Mouse (Mus musculus) forebrain, embryonic 16.5 days (tissue): ENCODE results near the gene Ccdc88c. TPM values are rescaled to one million over a fixed set of nuclear protein-coding genes. Genes with fewer than 3 reads are reported as not detected.

Source experiments
- ATAC-seq: fragments of 200-750 bp; cut with Nextera tagmentation; 2 replicates; pipeline ENCODE4 v1.8.0; 2017; ENCODE audit warnings: mild to moderate bottlenecking, moderate library complexity
- H3K27ac ChIP-seq: fragments of 300-500 bp; sonication (generic); 2 replicates; pipeline ENCODE4 v1.5.1; 2014; ENCODE audit warnings: low read length, control low read depth
- H3K27me3 ChIP-seq: fragments of 300-500 bp; sonication (generic); replicated peaks from 2 replicates; pipeline ENCODE4 v1.6.1; 2014; ENCODE audit warnings: low read length; ENCODE audit not compliant: control insufficient read depth, insufficient read depth
- H3K36me3 ChIP-seq: fragments of 300-500 bp; sonication (generic); 2 replicates; pipeline ENCODE4 v1.6.1; 2014; ENCODE audit not compliant: control insufficient read depth, insufficient read depth
- H3K4me1 ChIP-seq: fragments of 300-500 bp; sonication (generic); replicated peaks from 2 replicates; pipeline ENCODE4 v1.6.1; 2014; ENCODE audit warnings: low read length; ENCODE audit not compliant: control insufficient read depth, insufficient read depth
- H3K4me2 ChIP-seq: fragments of 300-500 bp; sonication (generic); 2 replicates; pipeline ENCODE4 v1.6.1; 2014; ENCODE audit warnings: mild to moderate bottlenecking, low read length, control low read depth
- H3K4me3 ChIP-seq: fragments of 300-500 bp; sonication (generic); replicated peaks from 2 replicates; pipeline ENCODE4 v1.5.1; 2014; ENCODE audit warnings: mild to moderate bottlenecking, low read length, control low read depth
- H3K9ac ChIP-seq: fragments of 300-500 bp; sonication (generic); replicated peaks from 2 replicates; pipeline ENCODE4 v1.6.1; 2014; ENCODE audit warnings: low read depth, low read length, control low read depth
- H3K9me3 ChIP-seq: fragments of 300-500 bp; sonication (generic); 2 replicates; pipeline ENCODE4 v1.6.1; 2016; ENCODE audit warnings: low read length; ENCODE audit not compliant: control insufficient read depth
- WGBS: fragments of 180-500 bp; shearing (Covaris S2); extraction: QIAGEN DNeasy Blood & Tissue Kit; methylation state at CpG from one replicate; pipeline ENCODE4 v1.1.7; 2014; 5-methylcytosine and 5-hydroxymethylcytosine counted together
- polyA plus RNA-seq: library from polyadenylated mRNA; unstranded; fragments of >200 nt; fragmentation: Nextera tagmentation; extraction: Ambion mirVana; gene quantifications from 2 replicates; pipeline ENCODE4 v1.2.1, GENCODE M21; 2015

Gene Ccdc88c
- polyA plus RNA-seq, 1 experiment from 2014 or later = 20.7 TPM

DNA sequence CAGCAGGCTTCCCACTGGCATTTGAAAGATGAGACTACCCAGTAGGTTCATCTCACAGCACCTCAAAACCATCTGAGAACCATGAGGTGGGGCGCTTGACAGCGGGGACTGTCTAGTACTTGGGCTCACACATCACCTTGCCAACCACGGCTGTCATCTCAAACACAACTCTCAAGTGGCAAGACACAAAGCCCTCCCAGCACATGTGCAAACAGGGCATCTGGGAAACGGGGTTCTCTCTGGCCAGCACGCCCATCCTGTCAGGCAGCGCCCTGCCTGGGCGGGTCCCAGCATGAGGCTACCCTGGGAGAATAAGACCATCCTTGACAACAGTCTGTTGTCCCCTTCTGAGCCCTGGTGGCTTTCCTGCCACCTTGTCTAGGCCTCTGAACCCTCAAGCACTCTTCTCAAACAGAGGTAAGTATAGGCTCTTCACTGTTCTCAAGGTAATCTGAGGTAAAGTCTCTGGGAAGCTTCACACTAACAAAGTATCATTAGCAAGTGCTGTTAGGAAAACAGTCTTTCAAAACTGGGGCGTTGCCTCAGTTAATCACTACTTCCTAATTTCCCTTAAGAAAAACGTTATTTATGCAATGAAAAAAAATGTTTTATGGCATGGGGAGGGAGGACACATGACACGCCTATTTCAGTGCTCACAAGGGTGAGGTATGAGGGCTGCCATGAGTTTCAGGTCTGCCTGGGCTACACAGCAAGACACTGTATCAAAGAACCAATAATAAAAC lies 43.6 kb downstream of the Ccdc88c start:
- no peak for ATAC-seq
- WGBS = 73% methylated on average over 10 of the region's 10 CpGs
- Histone ChIP-seq H3K4me3 (no peak overlapping the region), H3K9ac (no peak overlapping the region), H3K9me3 (no peaks in the 10 kb centered on the region), H3K27me3 (no peaks in the 10 kb centered on the region), H3K4me2 (no peak overlapping the region), H3K4me1 (peaks cover 74% of the 10 kb centered on the region), H3K27ac (no peak overlapping the region), H3K36me3 (no peaks in the 10 kb centered on the region)

DNA sequence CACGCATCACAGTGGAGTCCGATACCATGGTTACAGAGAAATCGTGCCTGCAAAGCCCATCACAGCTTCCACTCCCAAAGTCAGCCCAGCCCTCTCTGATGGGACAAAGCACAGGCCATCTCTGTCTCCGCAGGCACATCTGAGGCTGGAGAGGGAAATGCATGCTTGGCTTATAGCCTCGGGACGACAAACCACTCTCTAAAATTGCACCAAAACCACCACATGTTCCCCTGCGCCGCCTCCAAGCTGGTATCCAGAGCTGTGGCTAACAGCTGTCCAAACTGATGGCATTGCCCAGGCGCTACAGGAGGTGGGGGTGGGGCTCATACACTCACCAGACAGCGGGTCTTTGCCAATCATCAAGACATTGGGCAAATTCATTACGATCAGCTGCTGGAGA lies 45.3 kb downstream of the Ccdc88c start:
- Histone ChIP-seq H3K9ac (no peak overlapping the region), H3K4me1 (peaks cover 63% of the 10 kb centered on the region)
- ATAC-seq = no peak

DNA sequence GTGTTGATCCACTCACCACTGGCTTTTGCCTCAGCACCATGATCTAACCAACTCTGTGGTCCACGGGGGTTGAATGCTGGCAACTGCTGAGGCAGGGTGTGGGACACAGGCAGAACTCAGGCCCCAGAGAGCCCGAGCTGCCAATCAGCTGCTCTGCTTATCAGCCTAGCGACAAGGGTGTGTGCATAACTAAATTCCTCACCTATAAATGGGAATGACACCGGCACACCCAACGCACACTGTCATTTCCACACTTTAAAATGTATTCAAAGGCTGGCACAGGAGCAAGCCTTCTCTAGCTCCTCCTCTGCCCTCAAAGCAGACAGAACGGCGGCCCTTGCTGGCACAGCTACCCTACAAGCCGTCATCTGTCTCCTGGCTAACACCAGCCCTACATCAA lies 46.6 kb downstream of the Ccdc88c start:
- ATAC-seq = no peak
- no peak overlapping the region for H3K9ac ChIP-seq
- no peak overlapping the region for H3K4me2 ChIP-seq
- H3K36me3 ChIP-seq = no peaks in the 10 kb centered on the region
- H3K27me3 ChIP-seq = no peaks in the 10 kb centered on the region
- no peaks in the 10 kb centered on the region for H3K9me3 ChIP-seq
- no peak overlapping the region for H3K4me3 ChIP-seq
- 55% methylated on average over 8 of the region's 8 CpGs for WGBS
- H3K4me1 ChIP-seq = peaks cover 56% of the 10 kb centered on the region
- H3K27ac ChIP-seq = no peak overlapping the region

More for the DNA sequence above, 45.3 kb downstream of the Ccdc88c start:
- Histone ChIP-seq H3K4me3 (no peak overlapping the region), H3K27ac (no peak overlapping the region), H3K36me3 (no peaks in the 10 kb centered on the region), H3K9me3 (no peaks in the 10 kb centered on the region), H3K4me2 (no peak overlapping the region), H3K27me3 (no peaks in the 10 kb centered on the region)
- WGBS = 68% methylated on average over 11 of the region's 11 CpGs

- Histone ChIP-seq H3K9ac (0 out of 2 replicates have a peak overlapping the region, but pooled peaks have one; percentile 18), H3K27me3 (no peaks in the 10 kb centered on the region), H3K36me3 (no peaks in the 10 kb centered on the region), H3K4me3 (no peak overlapping the region), H3K4me2 (no peak overlapping the region), H3K9me3 (no peaks in the 10 kb centered on the region), H3K4me1 (peaks cover 51% of the 10 kb centered on the region), H3K27ac (peak overlapping the region; percentile 79)
- peak; percentile 57 for ATAC-seq
- WGBS = 52% methylated on average over 9 of the region's 9 CpGs
Observed at GRCm38 (mm10) chr12:100980551-100981008, 48.3 kb downstream of the Ccdc88c start.

- Histone ChIP-seq H3K9ac (no peak overlapping the region), H3K27me3 (no peaks in the 10 kb centered on the region), H3K36me3 (no peaks in the 10 kb centered on the region), H3K27ac (no peak overlapping the region), H3K4me3 (no peak overlapping the region), H3K4me2 (no peak overlapping the region), H3K9me3 (no peaks in the 10 kb centered on the region), H3K4me1 (peaks cover 41% of the 10 kb centered on the region)
- ATAC-seq = no peak
- 90% methylated on average over 5 of the region's 5 CpGs for WGBS
Observed at GRCm38 (mm10) chr12:100979616-100980015, 49.2 kb downstream of the Ccdc88c start.

DNA sequence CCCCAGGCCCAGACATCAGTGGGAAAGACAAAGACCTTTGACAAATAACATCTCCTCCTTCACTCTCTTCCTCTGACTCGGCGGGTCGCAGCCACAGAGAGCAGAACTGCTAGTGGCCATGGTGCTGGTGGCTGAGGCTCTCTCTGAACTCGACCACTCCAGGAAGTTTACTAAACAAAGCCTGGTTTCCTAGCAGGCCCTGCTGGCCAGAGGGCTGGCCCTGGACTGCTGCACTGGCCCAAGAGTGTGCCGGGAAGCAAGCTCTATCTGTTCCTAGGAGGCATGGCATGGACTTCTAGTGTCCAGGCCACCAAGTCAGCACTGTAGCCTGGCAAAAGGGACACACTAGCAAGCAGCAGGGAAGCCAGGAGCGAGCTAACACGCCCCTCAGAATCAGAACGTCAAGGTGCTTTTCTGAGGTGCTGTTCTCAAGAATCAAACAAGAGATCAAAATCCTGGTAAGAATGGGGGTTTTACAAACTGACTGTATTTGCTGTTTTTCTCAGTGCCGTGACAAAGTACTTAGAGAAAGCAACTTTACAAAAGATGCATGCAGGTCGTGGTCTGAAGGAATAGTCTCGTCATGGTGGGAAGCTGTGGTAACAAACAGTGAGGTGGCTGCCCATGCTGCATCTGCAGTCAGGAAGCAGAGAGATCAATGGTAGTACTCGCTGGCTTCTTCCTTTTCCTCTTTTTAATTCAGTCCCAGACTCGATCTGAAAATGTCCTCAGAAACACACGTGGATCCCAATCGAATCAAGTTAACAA lies 50.7 kb downstream of the Ccdc88c start:
- 81% methylated on average over 15 of the region's 15 CpGs for WGBS
- Histone ChIP-seq H3K4me2 (no peak overlapping the region), H3K27ac (no peak overlapping the region), H3K27me3 (no peaks in the 10 kb centered on the region), H3K4me1 (peaks cover 31% of the 10 kb centered on the region), H3K9me3 (no peaks in the 10 kb centered on the region), H3K36me3 (no peaks in the 10 kb centered on the region), H3K4me3 (no peak overlapping the region), H3K9ac (no peak overlapping the region)
- ATAC-seq = no peak

DNA sequence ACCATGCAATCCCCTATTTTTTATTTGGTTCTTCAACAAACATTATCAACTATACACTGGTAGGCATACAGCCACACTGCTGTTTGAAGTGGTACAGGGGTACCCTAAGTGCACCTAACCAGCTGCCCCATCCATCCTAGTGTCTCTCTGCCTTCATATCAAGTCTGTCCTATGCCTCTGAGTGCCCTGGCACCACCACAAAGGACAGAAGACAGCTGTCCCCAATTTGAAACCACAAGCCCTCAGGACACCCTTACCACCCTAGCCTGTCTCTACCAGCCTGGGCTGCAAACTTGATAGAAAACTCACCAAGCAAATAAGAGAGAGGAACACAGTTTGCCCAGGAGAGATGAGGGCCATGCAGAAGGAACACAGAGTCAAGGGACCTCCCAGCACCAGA lies 51.3 kb downstream of the Ccdc88c start:
- Histone ChIP-seq H3K4me1 (peaks cover 29% of the 10 kb centered on the region), H3K27ac (no peak overlapping the region), H3K4me2 (no peak overlapping the region), H3K36me3 (no peaks in the 10 kb centered on the region), H3K9ac (no peak overlapping the region), H3K4me3 (no peak overlapping the region), H3K9me3 (no peaks in the 10 kb centered on the region), H3K27me3 (no peaks in the 10 kb centered on the region)
- no peak for ATAC-seq

GRCm38 (mm10) chr12:100969808-100970207 lies 59.0 kb downstream of the Ccdc88c start:
- Histone ChIP-seq H3K27ac (no peak overlapping the region), H3K4me2 (no peak overlapping the region), H3K36me3 (peaks cover 6% of the 10 kb centered on the region; the same call in 1 of the 2 replicates), H3K9ac (no peak overlapping the region), H3K4me1 (no peaks in the 10 kb centered on the region), H3K27me3 (no peaks in the 10 kb centered on the region), H3K4me3 (no peak overlapping the region), H3K9me3 (no peaks in the 10 kb centered on the region)
- no peak for ATAC-seq
- WGBS = 79% methylated on average over 7 of the region's 7 CpGs

- no peak overlapping the region for H3K27ac ChIP-seq
- no peaks in the 10 kb centered on the region for H3K4me1 ChIP-seq
- 91% methylated on average over 12 of the region's 12 CpGs for WGBS
- peaks cover 6% of the 10 kb centered on the region; the same call in 1 of the 2 replicates for H3K36me3 ChIP-seq
- ATAC-seq = no peak
- no peaks in the 10 kb centered on the region for H3K27me3 ChIP-seq
- H3K4me3 ChIP-seq = no peak overlapping the region
- no peak overlapping the region for H3K4me2 ChIP-seq
- H3K9me3 ChIP-seq = no peaks in the 10 kb centered on the region
- no peak overlapping the region for H3K9ac ChIP-seq
Observed at GRCm38 (mm10) chr12:100967383-100967782, 61.5 kb downstream of the Ccdc88c start.
